Mouse (Mus musculus): ENCODE measurements around the gene Zfp980. TPM values are rescaled to one million over a fixed set of nuclear protein-coding genes. Genes with fewer than 3 reads are reported as not detected.

Gene Zfp980
- polyA plus RNA-seq (2014; fragmentation: Illumina TruSeq; extraction: RNeasy Lipid Tissue Mini Kit (QIAGEN cat#74804)), result 5.2 TPM

GRCm38 (mm10) chr4:145670385-145670784, at the start of gene Zfp980:
Zfp980 (plus strand) TSS chr4:145670685.

Other genes starting within 250 kb of the Zfp980 start
- gene Zfp990, start 159.9 kb upstream of the Zfp980 start, polyA plus RNA-seq (2014; fragmentation: Illumina TruSeq; extraction: RNeasy Lipid Tissue Mini Kit (QIAGEN cat#74804)), result 0.43 TPM
- 74.8 TPM for gene Gm13212, start 85.5 kb upstream of the Zfp980 start, polyA plus RNA-seq (2014; fragmentation: Illumina TruSeq; extraction: RNeasy Lipid Tissue Mini Kit (QIAGEN cat#74804))
- gene Zfp986, start 198.1 kb downstream of the Zfp980 start, polyA plus RNA-seq (2014; fragmentation: Illumina TruSeq; extraction: RNeasy Lipid Tissue Mini Kit (QIAGEN cat#74804)), result not detected

Data from ovary, adult 10 weeks (tissue).